Mouse (Mus musculus): ENCODE data around the gene Isca1. TPM values are rescaled to one million over a fixed set of nuclear protein-coding genes. Genes with fewer than 3 reads are reported as not detected.

Isca1 gene
- polyA plus RNA-seq, 1 experiment, result not detected

GRCm38 (mm10) chr13:59766786-59767515 is 2.7 kb downstream of the Isca1 start:
- 72% methylated on average over 11 of the region's 11 CpGs for WGBS
- no peak overlapping the region for H3K27ac ChIP-seq (ENCODE audit: insufficient read depth, low read depth, low read length)
- peaks cover 18% of the 10 kb centered on the region for H3K4me1 ChIP-seq (ENCODE audit: control insufficient read depth, insufficient read depth, low read length)
- TF ChIP-seq CTCF (IDR thresholded peaks at IDR 0.05; ENCODE audit: insufficient read depth, low read depth, low read length) (no peak), POLR2A (IDR thresholded peaks at IDR 0.05; ENCODE audit: insufficient read depth, low read depth, low read length) (no peak)
- no peak overlapping the region for H3K4me3 ChIP-seq (ENCODE audit: insufficient read depth, low read depth, low read length)

GRCm38 (mm10) chr13:59762791-59763190 is 6.8 kb downstream of the Isca1 start:
- TF ChIP-seq POLR2A (IDR thresholded peaks at IDR 0.05; ENCODE audit: insufficient read depth, low read depth, low read length) (no peak), CTCF (IDR thresholded peaks at IDR 0.05; ENCODE audit: insufficient read depth, low read depth, low read length) (no peak)
- no peak overlapping the region for H3K4me3 ChIP-seq (ENCODE audit: insufficient read depth, low read depth, low read length)
- H3K4me1 ChIP-seq (ENCODE audit: control insufficient read depth, insufficient read depth, low read length), result peaks cover 16% of the 10 kb centered on the region
- 91% methylated on average over 7 of the region's 7 CpGs for WGBS
- no peak overlapping the region for H3K27ac ChIP-seq (ENCODE audit: insufficient read depth, low read depth, low read length)

GRCm38 (mm10) chr13:59756906-59757305 is 12.7 kb downstream of the Isca1 start:
- Histone ChIP-seq H3K4me3 (ENCODE audit: insufficient read depth, low read depth, low read length) (no peak overlapping the region), H3K27ac (ENCODE audit: insufficient read depth, low read depth, low read length) (no peak overlapping the region), H3K4me1 (ENCODE audit: control insufficient read depth, insufficient read depth, low read length) (peaks cover 7% of the 10 kb centered on the region)
- WGBS, result 94% methylated on average over 7 of the region's 7 CpGs
- TF ChIP-seq CTCF (IDR thresholded peaks at IDR 0.05; ENCODE audit: insufficient read depth, low read depth, low read length) (no peak), POLR2A (IDR thresholded peaks at IDR 0.05; ENCODE audit: insufficient read depth, low read depth, low read length) (no peak)

GRCm38 (mm10) chr13:59750310-59750709 is 19.3 kb downstream of the Isca1 start:
- Histone ChIP-seq H3K27ac (ENCODE audit: insufficient read depth, low read depth, low read length) (no peak overlapping the region), H3K4me1 (ENCODE audit: control insufficient read depth, insufficient read depth, low read length) (peaks cover 17% of the 10 kb centered on the region), H3K4me3 (ENCODE audit: insufficient read depth, low read depth, low read length) (no peak overlapping the region)
- no peak for TF ChIP-seq POLR2A (IDR thresholded peaks at IDR 0.05; ENCODE audit: insufficient read depth, low read depth, low read length)
- 91% methylated on average over 12 of the region's 12 CpGs for WGBS

GRCm38 (mm10) chr13:59746711-59747110 is 22.9 kb downstream of the Isca1 start, which contains the start of gene 1700014D04Rik:
Gene 1700014D04Rik, minus strand, starts transcription at chr13:59746752.
- peaks cover 17% of the 10 kb centered on the region for H3K4me1 ChIP-seq (ENCODE audit: control insufficient read depth, insufficient read depth, low read length)
- TF ChIP-seq CTCF (IDR thresholded peaks at IDR 0.05; ENCODE audit: insufficient read depth, low read depth, low read length), result no peak
- TF ChIP-seq POLR2A (IDR thresholded peaks at IDR 0.05; ENCODE audit: insufficient read depth, low read depth, low read length), result no peak
- H3K4me3 ChIP-seq (ENCODE audit: insufficient read depth, low read depth, low read length), result no peak within 1 kb of the TSS
- 51% methylated on average over 9 of the region's 9 CpGs for WGBS
- peak within 1 kb of the TSS; percentile 60; the same call in 1 of the 2 replicates for H3K27ac ChIP-seq (ENCODE audit: insufficient read depth, low read depth, low read length)

- H3K4me3 ChIP-seq (ENCODE audit: insufficient read depth, low read depth, low read length), result no peak overlapping the region
- TF ChIP-seq POLR2A (IDR thresholded peaks at IDR 0.05; ENCODE audit: insufficient read depth, low read depth, low read length) (no peak), CTCF (IDR thresholded peaks at IDR 0.05; ENCODE audit: insufficient read depth, low read depth, low read length) (no peak)
- WGBS, result 84% methylated on average over 6 of the region's 6 CpGs
- H3K4me1 ChIP-seq (ENCODE audit: control insufficient read depth, insufficient read depth, low read length), result peaks cover 17% of the 10 kb centered on the region
- H3K27ac ChIP-seq (ENCODE audit: insufficient read depth, low read depth, low read length), result no peak overlapping the region
Measured at GRCm38 (mm10) chr13:59746164-59746563, 23.4 kb downstream of the Isca1 start.

GRCm38 (mm10) chr13:59745462-59745861 is 24.1 kb downstream of the Isca1 start:
- WGBS, result 65% methylated on average over 6 of the region's 6 CpGs
- H3K4me1 ChIP-seq (ENCODE audit: control insufficient read depth, insufficient read depth, low read length), result peaks cover 17% of the 10 kb centered on the region

DNA sequence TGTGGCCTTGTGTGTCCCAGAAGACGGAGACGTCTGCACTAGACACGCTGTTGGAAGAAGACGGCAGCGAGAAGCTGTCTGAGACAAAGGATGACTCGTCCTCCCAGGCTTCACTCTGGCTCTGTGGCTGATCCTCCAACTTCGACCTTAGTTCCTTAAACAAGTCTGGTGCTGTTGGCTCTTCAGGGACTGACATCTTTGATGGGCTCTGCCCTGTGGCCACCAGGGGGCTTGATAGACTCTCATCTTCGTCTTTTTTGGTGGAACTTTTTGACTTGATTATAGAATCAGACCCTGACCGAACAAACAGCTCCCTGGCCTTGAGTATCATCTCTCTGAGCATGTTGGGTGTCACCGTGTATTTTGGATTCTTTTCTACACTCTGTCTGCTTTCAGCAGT is 27.9 kb downstream of the Isca1 start:
- Histone ChIP-seq H3K27ac (ENCODE audit: insufficient read depth, low read depth, low read length) (no peak overlapping the region), H3K4me1 (ENCODE audit: control insufficient read depth, insufficient read depth, low read length) (peaks cover 6% of the 10 kb centered on the region), H3K4me3 (ENCODE audit: insufficient read depth, low read depth, low read length) (no peak overlapping the region)
- TF ChIP-seq CTCF (IDR thresholded peaks at IDR 0.05; ENCODE audit: insufficient read depth, low read depth, low read length) (no peak), POLR2A (IDR thresholded peaks at IDR 0.05; ENCODE audit: insufficient read depth, low read depth, low read length) (no peak)
- WGBS, result 82% methylated on average over 10 of the region's 10 CpGs

More at GRCm38 (mm10) chr13:59745462-59745861, 24.1 kb downstream of the Isca1 start:
- H3K4me3 ChIP-seq (ENCODE audit: insufficient read depth, low read depth, low read length), result no peak overlapping the region
- no peak overlapping the region for H3K27ac ChIP-seq (ENCODE audit: insufficient read depth, low read depth, low read length)
- TF ChIP-seq POLR2A (IDR thresholded peaks at IDR 0.05; ENCODE audit: insufficient read depth, low read depth, low read length) (no peak), CTCF (IDR thresholded peaks at IDR 0.05; ENCODE audit: insufficient read depth, low read depth, low read length) (no peak)

DNA sequence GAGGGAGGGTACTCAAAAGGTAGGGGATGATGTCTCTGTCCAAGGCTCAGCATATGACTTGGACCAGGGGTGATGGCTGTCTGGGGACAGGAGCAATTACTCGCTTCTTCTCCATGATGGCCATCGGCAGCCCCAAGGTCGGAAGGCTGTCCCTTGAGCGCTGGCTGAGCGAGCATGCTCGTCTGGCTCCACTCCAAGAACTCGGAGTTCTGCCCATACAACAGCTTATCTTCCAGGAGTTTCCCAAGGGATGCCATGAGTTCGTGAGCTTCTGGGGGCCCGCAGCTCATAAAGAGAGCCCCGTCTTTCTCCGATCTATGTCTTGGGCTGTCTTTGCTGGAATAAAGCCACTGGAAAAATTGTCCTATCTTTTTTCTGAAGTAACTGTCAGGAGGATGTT is 28.5 kb downstream of the Isca1 start:
- TF ChIP-seq POLR2A (IDR thresholded peaks at IDR 0.05; ENCODE audit: insufficient read depth, low read depth, low read length) (no peak), CTCF (IDR thresholded peaks at IDR 0.05; ENCODE audit: insufficient read depth, low read depth, low read length) (no peak)
- Histone ChIP-seq H3K27ac (ENCODE audit: insufficient read depth, low read depth, low read length) (no peak overlapping the region), H3K4me1 (ENCODE audit: control insufficient read depth, insufficient read depth, low read length) (no peaks in the 10 kb centered on the region), H3K4me3 (ENCODE audit: insufficient read depth, low read depth, low read length) (no peak overlapping the region)
- 87% methylated on average over 11 of the region's 11 CpGs for WGBS

All from olfactory bulb, adult 2 months (tissue).